Mouse (Mus musculus): ENCODE data around the gene Fam213a. TPM values are rescaled to one million over a fixed set of nuclear protein-coding genes. Genes with fewer than 3 reads are reported as not detected.

Fam213a gene
- polyA plus RNA-seq, 1 experiment from 2014 or later: 59.2 TPM

DNA sequence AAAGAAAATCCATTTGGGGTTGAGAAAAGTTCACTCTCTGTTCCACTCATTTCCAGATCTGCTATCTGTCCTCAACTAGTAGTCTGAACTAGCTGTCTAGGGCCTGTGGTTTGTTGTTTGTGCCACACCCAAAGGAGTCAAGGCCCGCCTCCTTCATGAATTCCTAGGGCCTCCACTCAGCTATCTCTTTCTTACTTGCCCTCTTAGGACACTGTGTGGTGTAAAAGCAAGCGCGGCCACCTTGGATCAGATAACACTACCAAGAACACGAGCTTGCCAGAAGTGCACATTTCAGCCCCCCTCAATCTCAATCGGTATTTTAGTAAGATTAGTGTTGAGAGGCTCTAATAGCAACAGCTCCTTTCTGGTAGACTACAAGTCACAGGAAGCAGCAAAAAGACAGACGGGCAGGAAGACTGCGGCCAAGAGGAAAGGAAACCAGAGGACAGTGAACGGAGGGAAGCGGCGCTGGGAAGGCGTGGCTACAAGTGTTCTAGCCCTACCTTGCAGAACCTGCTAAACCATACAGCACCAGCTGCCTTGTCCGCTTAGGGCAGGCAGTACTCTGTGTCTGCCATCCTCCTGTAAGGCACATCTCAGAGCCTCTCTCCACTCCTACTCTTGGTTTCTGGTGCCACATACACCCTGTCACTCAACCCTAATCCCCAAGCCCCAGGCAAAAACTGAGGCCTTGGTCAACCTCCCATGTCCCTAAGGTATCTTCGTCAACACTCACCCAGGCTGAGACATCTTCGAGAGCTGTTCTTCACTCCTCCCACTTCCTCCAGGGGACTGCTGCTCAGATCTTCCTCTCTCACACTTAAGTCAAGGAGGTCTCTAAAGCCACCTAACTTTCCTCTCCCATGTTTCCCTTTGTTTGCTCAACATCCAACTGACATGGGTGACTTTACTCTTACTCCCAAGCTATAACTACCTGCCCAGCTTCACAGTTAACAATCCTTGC lies 65.9 kb downstream of the Fam213a start:
- no peak overlapping the region for H3K4me3 ChIP-seq
- 88% methylated on average over 14 of the region's 14 CpGs for WGBS
- peaks cover 12% of the 10 kb centered on the region for H3K36me3 ChIP-seq
- no peaks in the 10 kb centered on the region for H3K9me3 ChIP-seq
- H3K27ac ChIP-seq: no peak overlapping the region
- H3K4me2 ChIP-seq (replicated peaks): no peak overlapping the region
- peaks cover 29% of the 10 kb centered on the region for H3K4me1 ChIP-seq
- ATAC-seq (ENCODE audit: low FRiP score, low read depth): no peak
- H3K27me3 ChIP-seq (replicated peaks): no peaks in the 10 kb centered on the region
- H3K9ac ChIP-seq: no peak overlapping the region

DNA sequence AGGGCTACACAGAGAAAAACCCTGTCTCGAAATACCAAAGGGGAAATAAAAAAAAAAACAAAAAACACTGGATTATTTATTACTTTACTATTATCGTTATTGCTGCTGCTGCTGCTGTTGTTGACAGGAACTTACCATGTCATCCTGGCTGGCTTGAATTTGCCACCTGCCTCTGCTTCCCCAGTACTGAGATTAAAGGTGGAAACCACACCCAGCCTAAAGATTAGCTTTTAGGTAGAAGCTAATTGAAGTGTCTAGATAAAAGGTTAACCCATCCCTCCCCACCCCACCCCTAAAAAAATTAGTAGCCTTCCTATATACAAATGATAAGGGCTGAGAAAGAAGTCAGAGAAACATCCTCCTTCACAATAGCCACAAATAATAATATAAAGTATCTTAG lies 69.8 kb downstream of the Fam213a start:
- 85% methylated on average over 2 of the region's 2 CpGs for WGBS
- no peaks in the 10 kb centered on the region for H3K27me3 ChIP-seq (replicated peaks)

More for the DNA sequence above, 69.8 kb downstream of the Fam213a start:
- no peak overlapping the region for H3K9ac ChIP-seq
- peaks cover 8% of the 10 kb centered on the region for H3K4me1 ChIP-seq
- peaks cover 12% of the 10 kb centered on the region for H3K36me3 ChIP-seq
- H3K9me3 ChIP-seq: no peaks in the 10 kb centered on the region
- no peak for ATAC-seq (ENCODE audit: low FRiP score, low read depth)
- no peak overlapping the region for H3K4me2 ChIP-seq (replicated peaks)
- H3K4me3 ChIP-seq: no peak overlapping the region
- H3K27ac ChIP-seq: no peak overlapping the region

Other genes starting within 250 kb of the Fam213a start
- 1.5 and 1.7 TPM in 2 replicates for gene Sh2d4b, start 120.5 kb downstream of the Fam213a start, polyA plus RNA-seq (2016; fragmentation: Nextera tagmentation; extraction: Ambion mirVana)
- 99.6 and 99.7 TPM in 2 replicates for gene Tspan14, start 47.0 kb downstream of the Fam213a start, polyA plus RNA-seq (2016; fragmentation: Nextera tagmentation; extraction: Ambion mirVana)
- gene Dydc2, start 55.4 kb upstream of the Fam213a start, polyA plus RNA-seq (2016; fragmentation: Nextera tagmentation; extraction: Ambion mirVana): 0.34 TPM in 1 of 2 replicates, not detected in the other
- not detected in 2 replicates for gene Dydc1, start 59.1 kb upstream of the Fam213a start, polyA plus RNA-seq (2016; fragmentation: Nextera tagmentation; extraction: Ambion mirVana)
- not detected in 2 replicates for gene Mat1a, start 91.2 kb upstream of the Fam213a start, polyA plus RNA-seq (2016; fragmentation: Nextera tagmentation; extraction: Ambion mirVana)
- gene Sftpa1, start 118.0 kb upstream of the Fam213a start, polyA plus RNA-seq (2016; fragmentation: Nextera tagmentation; extraction: Ambion mirVana): not detected in 2 replicates
- not detected in 2 replicates for gene Mbl1, start 137.7 kb upstream of the Fam213a start, polyA plus RNA-seq (2016; fragmentation: Nextera tagmentation; extraction: Ambion mirVana)
- not detected in 2 replicates for gene Sftpd, start 171.4 kb upstream of the Fam213a start, polyA plus RNA-seq (2016; fragmentation: Nextera tagmentation; extraction: Ambion mirVana)

Measured in neural tube, embryonic 12.5 days (tissue).